Mouse (Mus musculus): ENCODE measurements around the gene Kansl3. TPM values are rescaled to one million over a fixed set of nuclear protein-coding genes. Genes with fewer than 3 reads are reported as not detected.

Kansl3 gene
- 64.5 TPM for polyA plus RNA-seq (2017; shearing (Covaris generic))

GRCm38 (mm10) chr1:36368969-36369645, at the start of gene Kansl3:
TSS of gene Kansl3 (minus strand) at chr1:36369181.

GRCm38 (mm10) chr1:36371934-36372845, 3.2 kb upstream of the Kansl3 start, which contains the start of gene Fer1l5:
TSS of gene Fer1l5 (plus strand) at chr1:36372291.

GRCm38 (mm10) chr1:36307495-36308280, 61.3 kb downstream of the Kansl3 start, which contains the start of gene Arid5a:
TSS of gene Arid5a (plus strand) at chr1:36307733.

Other genes starting within 250 kb of the Kansl3 start
- gene Uggt1, start 124.5 kb downstream of the Kansl3 start, polyA plus RNA-seq (2017; shearing (Covaris generic)) = 84.3 TPM
- gene Neurl3, start 94.5 kb downstream of the Kansl3 start, polyA plus RNA-seq (2017; shearing (Covaris generic)) = 129 TPM
- gene Arid5a, start 61.4 kb downstream of the Kansl3 start, polyA plus RNA-seq (2017; shearing (Covaris generic)) = 116 TPM
- gene Fer1l5, start 3.1 kb upstream of the Kansl3 start, polyA plus RNA-seq (2017; shearing (Covaris generic)) = 1.3 TPM
- gene Lman2l, start 76.1 kb upstream of the Kansl3 start, polyA plus RNA-seq (2017; shearing (Covaris generic)) = 24.1 TPM
- 2.1 TPM for gene Cnnm4, start 102.4 kb upstream of the Kansl3 start, polyA plus RNA-seq (2017; shearing (Covaris generic))
- gene Cnnm3, start 142.7 kb upstream of the Kansl3 start, polyA plus RNA-seq (2017; shearing (Covaris generic)) = 39.8 TPM
- 35.1 TPM for gene Ankrd23, start 167.7 kb upstream of the Kansl3 start, polyA plus RNA-seq (2017; shearing (Covaris generic))
- 1.2 TPM for gene Gm42417, start 170.2 kb upstream of the Kansl3 start, polyA plus RNA-seq (2017; shearing (Covaris generic))
- gene Ankrd39, start 178.3 kb upstream of the Kansl3 start, polyA plus RNA-seq (2017; shearing (Covaris generic)) = 40.6 TPM
- 0.39 TPM for gene Sema4c, start 189.2 kb upstream of the Kansl3 start, polyA plus RNA-seq (2017; shearing (Covaris generic))

Measured in CD4-positive, CD25-positive, alpha-beta regulatory T cell (primary cell).